Mouse (Mus musculus) kidney, postnatal 0 days (tissue): ENCODE measurements around the gene Trim41. TPM values are rescaled to one million over a fixed set of nuclear protein-coding genes. Genes with fewer than 3 reads are reported as not detected.
A peak's percentile ranks its signal among the peaks of the same experiment; 100 is the strongest.

Experiments
- ATAC-seq: fragments of 200-750 bp; cut with Nextera tagmentation; replicated peaks from 2 replicates; pipeline ENCODE4 v1.8.0; 2017; ENCODE audit warnings: low read depth, moderate number of reproducible peaks, moderate TSS enrichment, moderate library complexity; ENCODE audit not compliant: low FRiP score
- DNase-seq: peaks from one replicate; pipeline ENCODE4 v3.0.0-alpha.2; 2016; ENCODE audit warnings: low spot score
- H3K27ac ChIP-seq: fragments of 300-500 bp; sonication (generic); 2 replicates; pipeline ENCODE4 v1.5.1; 2014; ENCODE audit warnings: mild to moderate bottlenecking
- H3K27me3 ChIP-seq: fragments of 300-500 bp; sonication (generic); 2 replicates; pipeline ENCODE4 v1.6.1; 2014; ENCODE audit warnings: low read length, mixed read lengths; ENCODE audit not compliant: insufficient read depth
- H3K36me3 ChIP-seq: fragments of 300-500 bp; sonication (generic); 2 replicates; pipeline ENCODE4 v1.6.1; 2014; ENCODE audit warnings: low read length, mixed read lengths; ENCODE audit not compliant: insufficient read depth
- H3K4me1 ChIP-seq: fragments of 300-500 bp; sonication (generic); replicated peaks from 2 replicates; pipeline ENCODE4 v1.6.1; 2014; ENCODE audit warnings: antibody characterized with exemption, low read length, mixed read lengths; ENCODE audit not compliant: insufficient read depth
- H3K4me2 ChIP-seq: fragments of 300-500 bp; sonication (generic); 2 replicates; pipeline ENCODE4 v1.6.1; 2014; ENCODE audit warnings: mild to moderate bottlenecking, low read length, moderate library complexity, mixed read lengths
- H3K4me3 ChIP-seq: fragments of 300-500 bp; sonication (generic); replicated peaks from 2 replicates; pipeline ENCODE4 v1.5.1; 2014; ENCODE audit warnings: low read depth, low read length
- H3K9ac ChIP-seq: fragments of 300-500 bp; sonication (generic); 2 replicates; pipeline ENCODE4 v1.6.1; 2014; ENCODE audit warnings: low read depth, low read length
- H3K9me3 ChIP-seq: fragments of 300-500 bp; sonication (generic); replicated peaks from 2 replicates; pipeline ENCODE4 v1.6.1; 2016; ENCODE audit warnings: low read length, inconsistent platforms, mixed read lengths
- CTCF ChIP-seq: IDR thresholded peaks from 2 replicates; pipeline ENCODE4 v1.5.1; 2016; ENCODE audit warnings: antibody characterized with exemption, low read depth, mild to moderate bottlenecking, moderate library complexity
- WGBS: fragments of 180-500 bp; shearing (Covaris S2); extraction: QIAGEN DNeasy Blood & Tissue Kit; methylation state at CpG from one replicate; pipeline ENCODE4 v1.1.7; 2014; 5-methylcytosine and 5-hydroxymethylcytosine counted together
- polyA plus RNA-seq: library from polyadenylated mRNA; unstranded; fragments of >200 nt; fragmentation: Nextera tagmentation; extraction: Ambion mirVana; gene quantifications from 2 replicates; pipeline ENCODE4 v1.2.1, GENCODE M21; 2015

The Trim41 gene
- polyA plus RNA-seq: 5.2 and 5.3 TPM in 2 replicates

DNA sequence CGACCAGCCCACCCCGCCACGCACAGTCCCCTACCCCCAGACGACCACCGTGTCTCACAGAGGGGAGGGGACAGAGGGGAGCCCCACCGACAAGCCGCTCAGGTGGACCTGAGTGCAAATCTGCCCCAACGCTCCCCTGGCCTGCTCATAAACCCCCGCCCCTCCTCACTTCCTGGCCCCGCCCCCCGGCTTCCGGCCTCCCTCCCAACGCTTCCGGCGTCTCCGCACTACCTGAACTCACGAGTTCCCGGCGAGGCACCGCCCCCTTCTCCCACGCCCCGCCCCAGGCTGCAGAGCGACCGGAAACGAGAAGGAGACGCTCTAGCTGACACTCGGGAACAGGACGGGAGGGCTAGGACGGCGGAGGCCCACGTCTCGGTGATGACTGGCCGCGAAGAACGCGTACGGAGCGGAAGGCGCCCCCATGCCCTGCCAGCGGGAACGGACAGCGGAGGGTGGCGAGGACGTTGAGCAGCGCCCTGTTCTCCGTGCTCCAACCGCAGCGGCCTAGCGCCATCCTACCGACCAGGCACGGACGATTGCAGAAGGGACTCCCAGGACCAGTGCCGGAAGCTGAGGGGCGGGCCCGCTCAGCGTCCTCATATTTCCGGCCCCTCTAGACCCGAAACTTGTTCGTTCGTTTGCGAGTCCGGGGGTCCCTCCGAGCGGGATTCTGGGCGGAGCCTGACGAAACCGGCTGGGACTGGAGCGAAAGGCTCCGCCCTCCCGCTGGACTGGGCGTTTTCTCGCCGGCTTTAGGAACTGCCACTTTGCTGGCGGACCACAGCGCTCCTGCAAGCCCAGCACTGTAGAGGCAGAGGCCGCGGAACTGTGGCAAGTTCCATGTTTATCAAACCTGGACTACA is at the start of gene Trim41:
Trim41 (minus strand) TSS at position 554 of the 866 bp plus-strand sequence.
- under 1% methylated on average over 71 of the region's 77 CpGs for WGBS
- H3K9ac ChIP-seq: peak within 1 kb of the TSS; percentile 93
- no peaks in the 10 kb centered on the region for H3K9me3 ChIP-seq
- H3K27me3 ChIP-seq: no peaks in the 10 kb centered on the region
- peak within 1 kb of the TSS; percentile 68 for H3K4me2 ChIP-seq
- peak within 1 kb of the TSS; percentile 96 for H3K27ac ChIP-seq
- H3K4me1 ChIP-seq: peaks cover 18% of the 10 kb centered on the region
- peak; percentile 98 for DNase-seq
- peak within 1 kb of the TSS; percentile 77 for H3K4me3 ChIP-seq
- TF ChIP-seq CTCF: peak; percentile 22; the same call in 1 of the 2 replicates
- peak; percentile 96 for ATAC-seq
- peaks cover 11% of the 10 kb centered on the region; the same call in 1 of the 2 replicates for H3K36me3 ChIP-seq

GRCm38 (mm10) chr11:48866481-48866880 is 49.3 kb upstream of the Trim41 start:
- no peak for TF ChIP-seq CTCF
- DNase-seq: no peak
- H3K4me2 ChIP-seq: no peak overlapping the region

GRCm38 (mm10) chr11:48863808-48864207 is 46.7 kb upstream of the Trim41 start:
- no peak overlapping the region for H3K27ac ChIP-seq
- no peaks in the 10 kb centered on the region for H3K9me3 ChIP-seq
- 87% methylated on average over 3 of the region's 3 CpGs for WGBS
- no peak overlapping the region for H3K9ac ChIP-seq
- DNase-seq (no peak), ATAC-seq (no peak)
- H3K4me1 ChIP-seq: peaks cover 3% of the 10 kb centered on the region; the same call in 1 of the 2 replicates
- H3K36me3 ChIP-seq: peaks cover 24% of the 10 kb centered on the region
- H3K27me3 ChIP-seq: no peaks in the 10 kb centered on the region
- H3K4me2 ChIP-seq: no peak overlapping the region
- H3K4me3 ChIP-seq: no peak overlapping the region
- TF ChIP-seq CTCF: no peak

More at GRCm38 (mm10) chr11:48866481-48866880, 49.3 kb upstream of the Trim41 start:
- 93% methylated on average over 9 of the region's 9 CpGs for WGBS
- Histone ChIP-seq H3K9ac (no peak overlapping the region), H3K27me3 (no peaks in the 10 kb centered on the region), H3K4me1 (peaks cover 13% of the 10 kb centered on the region), H3K9me3 (no peaks in the 10 kb centered on the region), H3K27ac (no peak overlapping the region), H3K36me3 (peaks cover 24% of the 10 kb centered on the region), H3K4me3 (no peak overlapping the region)
- ATAC-seq: no peak

DNA sequence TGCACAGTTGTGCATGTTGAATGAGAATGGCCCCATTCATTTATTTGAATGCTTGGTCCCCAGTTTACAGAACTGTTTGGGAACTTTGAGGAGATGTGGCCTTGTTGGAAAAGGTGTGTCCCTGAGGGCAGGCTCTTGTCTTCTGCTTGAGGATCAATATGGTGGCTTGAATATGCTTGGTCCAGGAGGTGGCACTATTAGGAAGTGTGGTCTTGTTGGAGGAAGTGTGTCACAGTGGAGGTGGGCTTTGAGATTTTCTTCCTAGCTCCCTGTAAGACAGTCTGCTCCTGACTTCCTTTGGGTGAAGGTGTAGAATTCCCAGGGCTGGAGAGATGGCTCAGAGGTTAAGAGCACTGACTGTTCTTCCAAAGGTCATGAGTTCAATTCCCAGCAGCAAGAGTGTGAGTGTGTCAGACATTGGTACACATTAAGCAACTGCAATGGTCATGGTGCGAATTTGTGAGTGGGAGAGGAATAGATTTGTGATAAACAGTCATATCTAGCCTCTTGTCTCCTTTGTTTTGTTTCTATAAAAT is 45.7 kb upstream of the Trim41 start:
- Histone ChIP-seq H3K4me1 (peaks cover 3% of the 10 kb centered on the region; the same call in 1 of the 2 replicates), H3K27ac (no peak overlapping the region), H3K9ac (no peak overlapping the region), H3K36me3 (peaks cover 24% of the 10 kb centered on the region), H3K9me3 (no peaks in the 10 kb centered on the region), H3K4me3 (no peak overlapping the region), H3K27me3 (no peaks in the 10 kb centered on the region), H3K4me2 (no peak overlapping the region)
- WGBS: 70% methylated on average over 1 of the region's 1 CpGs
- DNase-seq: no peak
- ATAC-seq: no peak
- no peak for TF ChIP-seq CTCF

- 0% methylated on average over 6 of the region's 6 CpGs for WGBS
- no peaks in the 10 kb centered on the region for H3K4me1 ChIP-seq
- H3K27ac ChIP-seq: no peak overlapping the region
- H3K9ac ChIP-seq: no peak overlapping the region
- H3K27me3 ChIP-seq: no peaks in the 10 kb centered on the region
- no peak for ATAC-seq
- no peaks in the 10 kb centered on the region for H3K9me3 ChIP-seq
- 0 out of 2 replicates have a peak overlapping the region, but pooled peaks have one; percentile 71 for H3K4me3 ChIP-seq
- no peaks in the 10 kb centered on the region for H3K36me3 ChIP-seq
- DNase-seq: peak; percentile 88
- peak overlapping the region; percentile 88 for H3K4me2 ChIP-seq
- TF ChIP-seq CTCF: peak; percentile 88
Measured at GRCm38 (mm10) chr11:48859014-48859413, 41.9 kb upstream of the Trim41 start.

GRCm38 (mm10) chr11:48853474-48854180 is 36.5 kb upstream of the Trim41 start:
- Histone ChIP-seq H3K36me3 (no peaks in the 10 kb centered on the region), H3K27me3 (no peaks in the 10 kb centered on the region), H3K4me2 (peak overlapping the region; percentile 88), H3K9me3 (no peaks in the 10 kb centered on the region), H3K9ac (peak overlapping the region; percentile 50; the same call in 1 of the 2 replicates), H3K27ac (peak overlapping the region; percentile 51; the same call in 1 of the 2 replicates), H3K4me3 (peak overlapping the region; percentile 51), H3K4me1 (no peaks in the 10 kb centered on the region)
- under 1% methylated on average over 31 of the region's 31 CpGs for WGBS
- DNase-seq (peak; percentile 72), ATAC-seq (peak; percentile 25; the same call in 1 of the 2 replicates)
- peak; percentile 28; the same call in 1 of the 2 replicates for TF ChIP-seq CTCF
